Mouse (Mus musculus) forebrain, embryonic 14.5 days (tissue): ENCODE results near the gene Myog. TPM values are rescaled to one million over a fixed set of nuclear protein-coding genes. Genes with fewer than 3 reads are reported as not detected.

Source experiments
- ATAC-seq: fragments of 200-750 bp; cut with Nextera tagmentation; 2 replicates; pipeline ENCODE4 v1.8.0; 2017; ENCODE audit warnings: mild to moderate bottlenecking, moderate library complexity
- DNase-seq: peaks from one replicate; pipeline ENCODE4 v3.0.0-alpha.2; 2015; ENCODE audit warnings: low spot score
- H3K27ac ChIP-seq: fragments of 300-500 bp; sonication (generic); 2 replicates; pipeline ENCODE4 v1.5.1; 2014; ENCODE audit warnings: low read depth, mild to moderate bottlenecking, control low read depth, low read length, moderate library complexity
- H3K27me3 ChIP-seq: fragments of 300-500 bp; sonication (generic); replicated peaks from 2 replicates; pipeline ENCODE4 v1.6.1; 2014; ENCODE audit warnings: low read length, control low read depth, mixed read lengths; ENCODE audit not compliant: control insufficient read depth, insufficient read depth
- H3K36me3 ChIP-seq: fragments of 300-500 bp; sonication (generic); 2 replicates; pipeline ENCODE4 v1.6.1; 2014; ENCODE audit warnings: low read length, control low read depth; ENCODE audit not compliant: control insufficient read depth, insufficient read depth
- H3K4me1 ChIP-seq: fragments of 300-500 bp; sonication (generic); 2 replicates; pipeline ENCODE4 v1.6.1; 2014; ENCODE audit warnings: antibody characterized with exemption, low read length, control low read depth; ENCODE audit not compliant: control insufficient read depth, insufficient read depth
- H3K4me2 ChIP-seq: fragments of 300-500 bp; sonication (generic); 2 replicates; pipeline ENCODE4 v1.6.1; 2014; ENCODE audit warnings: mild to moderate bottlenecking, control low read depth, low read length
- H3K4me3 ChIP-seq: fragments of 300-500 bp; sonication (generic); 2 replicates; pipeline ENCODE4 v1.5.1; 2014; ENCODE audit warnings: low read depth, low read length, control low read depth
- H3K9ac ChIP-seq: fragments of 300-500 bp; sonication (generic); 2 replicates; pipeline ENCODE4 v1.6.1; 2014; ENCODE audit warnings: mild to moderate bottlenecking, low read length, control low read depth, moderate library complexity
- H3K9me3 ChIP-seq: fragments of 300-500 bp; sonication (generic); replicated peaks from 2 replicates; pipeline ENCODE4 v1.6.1; 2016; ENCODE audit warnings: low read length, control low read depth, mixed read lengths; ENCODE audit not compliant: control insufficient read depth
- WGBS: fragments of 180-500 bp; shearing (Covaris S2); extraction: QIAGEN DNeasy Blood & Tissue Kit; methylation state at CpG from one replicate; pipeline ENCODE4 v1.1.7; 2014; 5-methylcytosine and 5-hydroxymethylcytosine counted together
- polyA plus RNA-seq: library from polyadenylated mRNA; unstranded; fragments of >200 nt; fragmentation: Nextera tagmentation; extraction: Ambion mirVana; gene quantifications from 2 replicates; pipeline ENCODE4 v1.2.1, GENCODE M21; 2014

Gene Myog
- polyA plus RNA-seq, 1 experiment from 2014 or later: not detected

GRCm38 (mm10) chr1:134335924-134336810 lies 46.4 kb downstream of the Myog start:
- no peaks in the 10 kb centered on the region for H3K4me1 ChIP-seq
- ATAC-seq (no peak), DNase-seq (no peak)
- no peaks in the 10 kb centered on the region for H3K36me3 ChIP-seq
- no peak overlapping the region for H3K4me2 ChIP-seq
- 90% methylated on average over 12 of the region's 12 CpGs for WGBS
- no peak overlapping the region for H3K4me3 ChIP-seq
- no peaks in the 10 kb centered on the region for H3K9me3 ChIP-seq
- H3K9ac ChIP-seq: no peak overlapping the region
- no peak overlapping the region for H3K27ac ChIP-seq
- H3K27me3 ChIP-seq: no peaks in the 10 kb centered on the region

- H3K4me3 ChIP-seq: no peak overlapping the region
- WGBS: 88% methylated on average over 11 of the region's 11 CpGs
These were observed 47.3 kb downstream of the Myog start for GRCm38 (mm10) chr1:134336958-134337710.

DNA sequence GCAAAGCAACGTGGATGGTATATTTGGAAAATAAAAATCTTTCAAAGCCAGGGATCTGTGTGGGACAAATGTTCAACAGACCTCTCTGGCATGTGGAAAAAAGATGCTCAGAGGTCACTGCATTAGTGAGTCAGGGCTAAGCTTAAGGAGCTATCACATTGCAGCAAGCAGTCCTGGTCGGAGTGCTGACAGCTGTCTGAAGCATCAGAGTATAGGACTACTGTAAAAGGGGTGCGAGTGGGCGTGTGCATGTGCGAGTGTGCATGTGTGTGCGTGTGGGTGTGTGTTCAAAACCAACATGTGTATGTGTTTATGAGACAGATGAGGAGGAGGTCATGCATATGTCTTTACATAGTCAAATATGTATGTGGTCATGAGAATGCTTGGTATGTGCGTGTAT lies 49.4 kb downstream of the Myog start:
- Histone ChIP-seq H3K4me1 (0 out of 2 replicates have a peak, but pooled peaks cover 1% of the 10 kb centered on the region), H3K9me3 (no peaks in the 10 kb centered on the region), H3K36me3 (no peaks in the 10 kb centered on the region), H3K27ac (no peak overlapping the region), H3K4me3 (no peak overlapping the region), H3K27me3 (no peaks in the 10 kb centered on the region), H3K4me2 (no peak overlapping the region), H3K9ac (no peak overlapping the region)
- DNase-seq (no peak), ATAC-seq (no peak)
- 93% methylated on average over 7 of the region's 7 CpGs for WGBS

More at GRCm38 (mm10) chr1:134336958-134337710, 47.3 kb downstream of the Myog start:
- H3K27ac ChIP-seq: no peak overlapping the region
- H3K36me3 ChIP-seq: no peaks in the 10 kb centered on the region
- no peak for DNase-seq
- H3K9ac ChIP-seq: no peak overlapping the region
- no peak overlapping the region for H3K4me2 ChIP-seq
- H3K27me3 ChIP-seq: no peaks in the 10 kb centered on the region
- H3K9me3 ChIP-seq: no peaks in the 10 kb centered on the region
- ATAC-seq: no peak
- no peaks in the 10 kb centered on the region for H3K4me1 ChIP-seq

DNA sequence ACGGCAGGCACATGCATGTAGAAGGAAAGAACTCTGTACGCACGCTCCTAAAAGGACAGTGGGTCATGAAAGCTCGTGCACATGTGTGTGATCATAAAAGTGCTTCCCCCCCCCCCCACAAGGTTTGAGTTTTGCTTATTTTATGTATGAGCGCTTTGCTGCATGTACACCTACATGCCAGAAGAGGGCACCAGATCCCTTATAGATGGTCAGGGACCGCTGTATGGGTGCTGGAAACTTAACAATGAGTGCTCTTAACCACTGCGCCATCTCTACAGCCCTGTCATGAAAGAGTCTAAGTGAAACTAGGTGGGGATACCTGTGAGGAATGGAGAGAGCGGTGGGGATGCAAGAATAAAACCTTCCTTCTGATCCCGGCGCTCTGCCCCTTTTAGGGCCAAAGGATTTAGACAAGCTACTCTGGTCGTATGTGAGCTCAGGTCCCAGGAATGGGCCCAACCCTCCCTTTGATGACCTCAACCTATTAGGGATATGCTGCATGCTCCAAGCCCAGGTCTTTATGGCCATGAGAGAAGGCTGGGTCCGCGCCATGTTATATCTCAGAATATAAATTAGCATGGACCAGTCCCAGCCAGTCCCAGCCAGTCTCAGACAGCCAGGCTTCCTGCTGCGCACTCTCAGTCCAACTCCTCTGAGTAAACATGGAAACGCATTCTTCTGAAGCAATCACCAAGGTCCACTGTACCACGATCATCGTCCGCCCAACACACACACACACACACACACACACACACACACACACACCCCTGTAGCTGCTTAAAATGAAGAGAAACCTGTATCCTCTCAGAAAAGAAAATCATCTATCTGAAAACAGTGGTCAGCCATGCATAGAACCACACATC lies 50.2 kb downstream of the Myog start:
- WGBS: 94% methylated on average over 18 of the region's 18 CpGs

DNA sequence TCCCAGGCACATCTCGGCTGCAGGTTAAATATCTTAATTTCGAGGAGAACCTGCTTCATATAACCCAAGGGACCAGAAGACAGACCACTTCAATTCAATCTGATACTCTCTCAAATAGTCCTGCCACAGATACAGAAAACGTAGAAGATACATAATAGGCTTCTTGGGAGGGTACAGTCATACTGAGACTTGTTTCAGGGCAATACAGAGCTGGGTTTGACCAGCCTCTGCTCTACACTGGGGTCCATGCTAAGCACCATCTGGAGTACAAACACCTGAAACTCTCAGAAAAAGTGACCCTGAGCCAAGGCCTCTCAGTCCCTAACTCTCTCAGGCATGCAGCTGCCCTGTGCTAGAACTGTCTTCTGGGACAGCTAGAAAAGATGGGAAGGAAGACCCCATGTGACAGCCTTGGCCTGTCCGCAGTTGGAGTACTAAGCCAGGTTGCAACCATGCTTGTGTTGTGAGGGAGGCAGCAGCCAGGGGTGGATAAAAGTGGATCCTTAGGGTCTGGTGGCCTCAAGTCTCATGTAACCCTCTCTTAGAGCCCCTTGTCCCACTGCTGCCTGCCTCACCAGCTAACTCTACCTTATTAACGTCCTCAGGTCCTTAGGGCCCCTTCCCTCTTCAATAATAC lies 52.0 kb downstream of the Myog start:
- 84% methylated on average over 5 of the region's 5 CpGs for WGBS

More for the DNA sequence above, 50.2 kb downstream of the Myog start:
- Histone ChIP-seq H3K27me3 (no peaks in the 10 kb centered on the region), H3K9me3 (no peaks in the 10 kb centered on the region), H3K27ac (no peak overlapping the region), H3K4me2 (no peak overlapping the region), H3K4me1 (0 out of 2 replicates have a peak, but pooled peaks cover 6% of the 10 kb centered on the region), H3K4me3 (no peak overlapping the region), H3K36me3 (no peaks in the 10 kb centered on the region), H3K9ac (no peak overlapping the region)
- ATAC-seq: no peak
- no peak for DNase-seq

More for the DNA sequence above, 52.0 kb downstream of the Myog start:
- Histone ChIP-seq H3K27me3 (no peaks in the 10 kb centered on the region), H3K4me2 (no peak overlapping the region), H3K9ac (no peak overlapping the region), H3K4me3 (no peak overlapping the region), H3K9me3 (no peaks in the 10 kb centered on the region), H3K4me1 (0 out of 2 replicates have a peak, but pooled peaks cover 6% of the 10 kb centered on the region), H3K27ac (no peak overlapping the region), H3K36me3 (peaks cover 11% of the 10 kb centered on the region; the same call in 1 of the 2 replicates)
- DNase-seq (no peak), ATAC-seq (no peak)

Other genes with a start within 250 kb of the Myog start
- 67.3 and 82.6 TPM in 2 replicates for gene Btg2, start 210.9 kb upstream of the Myog start, polyA plus RNA-seq
- 0.13 TPM in 1 of 2 replicates, not detected in the other for gene Chit1, start 178.7 kb upstream of the Myog start, polyA plus RNA-seq
- gene Chil1, start 107.8 kb upstream of the Myog start, polyA plus RNA-seq: 2.5 and 3.7 TPM in 2 replicates
- 0.10 TPM in 1 of 2 replicates, not detected in the other for gene Mybph, start 96.5 kb upstream of the Myog start, polyA plus RNA-seq
- 5.4 and 7.1 TPM in 2 replicates for gene Adora1, start 54.6 kb upstream of the Myog start, polyA plus RNA-seq
- 5.0 and 7.8 TPM in 2 replicates for gene Ppfia4, start 42.9 kb downstream of the Myog start, polyA plus RNA-seq
- 150 and 151 TPM in 2 replicates for gene Tmem183a, start 72.0 kb downstream of the Myog start, polyA plus RNA-seq
- gene 4933406M09Rik, start 96.0 kb downstream of the Myog start, polyA plus RNA-seq: not detected in 2 replicates
- gene Cyb5r1, start 115.6 kb downstream of the Myog start, polyA plus RNA-seq: 9.8 and 12.3 TPM in 2 replicates
- 61.4 and 68.5 TPM in 2 replicates for gene Adipor1, start 125.4 kb downstream of the Myog start, polyA plus RNA-seq
- 24.8 and 27.3 TPM in 2 replicates for gene Klhl12, start 165.5 kb downstream of the Myog start, polyA plus RNA-seq
- gene Rabif, start 204.7 kb downstream of the Myog start, polyA plus RNA-seq: 59.4 and 66.3 TPM in 2 replicates